Comparison of ENCODE assay signal across 15 mouse cellular contexts in the genomic region with DNA sequence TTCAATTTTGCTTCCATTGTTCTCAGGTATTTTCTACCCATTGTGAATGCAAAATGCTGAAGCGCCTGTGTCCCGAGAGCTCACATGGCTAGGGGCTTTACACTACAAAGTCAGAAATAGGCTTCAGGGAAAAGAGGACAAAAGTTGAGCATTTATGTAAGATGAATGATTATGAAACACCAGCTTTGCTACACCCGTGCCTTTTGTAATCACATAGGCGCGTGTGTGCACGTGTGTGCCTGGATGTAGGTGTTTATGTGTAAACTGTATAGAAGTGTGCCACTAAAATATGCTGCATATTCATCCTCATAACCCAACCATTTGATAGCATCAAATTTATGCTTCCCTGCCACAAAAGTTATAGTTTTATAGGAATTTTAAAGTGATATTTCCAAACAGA.
"Had no signal": no experiment of that assay in that cellular context is flagged by ENCODE, and none has a peak within 500 bp of the region (broad histone marks: within the 10 kb centered on the region; RNA-seq: fewer than 3 reads in every experiment).

No protein-coding gene starts in this region.

- H3K4me1 ChIP-seq: neural tube, embryonic 15.5 days; stomach, embryonic 15.5 days had no signal

- H3K4me3 ChIP-seq: neural tube, embryonic 15.5 days; stomach, embryonic 15.5 days had no signal

- H3K27ac ChIP-seq: neural tube, embryonic 15.5 days; stomach, embryonic 15.5 days; stomach, postnatal 0 days had no signal

- H3K9ac ChIP-seq: neural tube, embryonic 15.5 days; stomach, embryonic 15.5 days had no signal

- H3K4me2 ChIP-seq: neural tube, embryonic 15.5 days; stomach, embryonic 15.5 days had no signal

- H3K9me3 ChIP-seq: neural tube, embryonic 15.5 days; stomach, embryonic 15.5 days had no signal

- H3K36me3 ChIP-seq: neural tube, embryonic 15.5 days; stomach, embryonic 15.5 days had no signal

- H3K27me3 ChIP-seq: neural tube, embryonic 15.5 days; stomach, embryonic 15.5 days had no signal

- DNase-seq: retina, postnatal 1 day; right cerebral cortex, adult 18-20 months; right cerebral cortex, postnatal 14 days; right cerebral cortex, postnatal 25 days; right cerebral cortex, postnatal 4 days; spleen, adult 18-20 months; thymus, adult 18-20 months; thymus, adult 2 months; thymus, postnatal 14 days; thymus, postnatal 25 days; thymus, postnatal 36 days; thymus, postnatal 4 days had no signal
